Mouse (Mus musculus) bone marrow macrophage, adult 2 months (primary cell): Measurements from ENCODE around the gene Tub.

ENCODE experiments used
- CTCF ChIP-seq: IDR thresholded peaks from 2 replicates; pipeline ENCODE4 v1.5.1; 2012; ENCODE audit warnings: low read depth, mild to moderate bottlenecking, low read length, moderate library complexity
- POLR2A ChIP-seq: IDR thresholded peaks from 2 replicates; pipeline ENCODE4 v1.6.1; 2012; ENCODE audit warnings: mild to moderate bottlenecking, low read depth, low read length, borderline replicate concordance

DNA sequence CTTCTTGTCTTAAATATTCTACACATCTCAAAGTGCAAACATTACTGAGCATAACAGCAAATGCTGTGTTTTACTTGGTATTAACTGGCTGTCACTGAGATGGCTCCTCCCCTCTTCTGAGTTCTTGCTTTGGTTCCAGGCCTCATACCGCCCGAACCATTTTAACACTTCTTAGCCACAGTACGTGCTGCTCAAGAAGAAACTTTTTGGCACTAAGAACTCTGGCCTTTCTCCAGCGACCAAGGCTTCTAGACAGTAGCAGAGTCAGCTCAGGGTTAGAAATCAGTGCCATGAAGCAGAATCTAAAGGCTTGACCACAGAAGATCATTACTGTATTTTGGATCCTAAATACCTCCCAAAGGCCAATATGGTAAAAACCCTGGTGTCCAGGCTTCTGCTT lies 119.5 kb downstream of the Tub start:
- no peak for TF ChIP-seq CTCF
- no peak for TF ChIP-seq POLR2A
